Mouse (Mus musculus) liver, embryonic 15.5 days (tissue): ENCODE data around the gene Tesmin. TPM values are rescaled to one million over a fixed set of nuclear protein-coding genes. Genes with fewer than 3 reads are reported as not detected.

Source experiments
- ATAC-seq: fragments of 200-750 bp; cut with Nextera tagmentation; 2 replicates; pipeline ENCODE4 v1.8.0; 2017; ENCODE audit warnings: moderate number of reproducible peaks, mild to moderate bottlenecking, moderate library complexity; ENCODE audit not compliant: insufficient read depth
- H3K27ac ChIP-seq: fragments of 300-500 bp; sonication (generic); replicated peaks from 2 replicates; pipeline ENCODE4 v1.5.1; 2015; ENCODE audit warnings: mild to moderate bottlenecking, inconsistent platforms
- H3K27me3 ChIP-seq: fragments of 300-500 bp; sonication (generic); 2 replicates; pipeline ENCODE4 v1.6.1; 2015; ENCODE audit warnings: mild to moderate bottlenecking, inconsistent platforms
- H3K36me3 ChIP-seq: fragments of 300-500 bp; sonication (generic); replicated peaks from 2 replicates; pipeline ENCODE4 v1.6.1; 2015; ENCODE audit warnings: moderate library complexity, mild to moderate bottlenecking, inconsistent platforms
- H3K4me1 ChIP-seq: fragments of 300-500 bp; sonication (generic); replicated peaks from 2 replicates; pipeline ENCODE4 v1.6.1; 2015; ENCODE audit warnings: inconsistent platforms
- H3K4me2 ChIP-seq: fragments of 300-500 bp; sonication (generic); 2 replicates; pipeline ENCODE4 v1.6.1; 2015; ENCODE audit warnings: moderate library complexity, mild to moderate bottlenecking, inconsistent platforms
- H3K4me3 ChIP-seq: fragments of 300-500 bp; sonication (generic); replicated peaks from 2 replicates; pipeline ENCODE4 v1.5.1; 2015; ENCODE audit warnings: mild to moderate bottlenecking, inconsistent platforms
- H3K9ac ChIP-seq: fragments of 300-500 bp; sonication (generic); 2 replicates; pipeline ENCODE4 v1.6.1; 2015; ENCODE audit warnings: moderate library complexity, mild to moderate bottlenecking, inconsistent platforms
- H3K9me3 ChIP-seq: fragments of 300-500 bp; sonication (generic); replicated peaks from 2 replicates; pipeline ENCODE4 v1.6.1; 2016; ENCODE audit warnings: inconsistent platforms
- WGBS: fragments of 180-500 bp; shearing (Covaris S2); methylation state at CpG from one replicate; pipeline ENCODE4 v1.1.7; 2015; ENCODE audit warnings: mixed read lengths; ENCODE audit not compliant: insufficient replicate concordance; 5-methylcytosine and 5-hydroxymethylcytosine counted together
- polyA plus RNA-seq: library from polyadenylated mRNA; unstranded; fragments of >200 nt; fragmentation: Nextera tagmentation; extraction: Ambion mirVana; gene quantifications from 2 replicates; pipeline ENCODE4 v1.2.1, GENCODE M21; 2015

Gene Tesmin
- polyA plus RNA-seq, 1 experiment from 2014 or later = 0.26 TPM

GRCm38 (mm10) chr19:3441092-3441491, 52.4 kb downstream of the Tesmin start:
- Histone ChIP-seq H3K27me3 (no peaks in the 10 kb centered on the region), H3K9ac (no peak overlapping the region), H3K27ac (no peak overlapping the region), H3K36me3 (no peaks in the 10 kb centered on the region), H3K4me2 (no peak overlapping the region), H3K4me3 (no peak overlapping the region), H3K9me3 (no peaks in the 10 kb centered on the region), H3K4me1 (no peaks in the 10 kb centered on the region; the same call in 1 of the 2 replicates)
- 49% methylated on average over 10 of the region's 10 CpGs for WGBS
- no peak for ATAC-seq

GRCm38 (mm10) chr19:3447348-3447747, 58.7 kb downstream of the Tesmin start:
- Histone ChIP-seq H3K27me3 (no peaks in the 10 kb centered on the region), H3K4me2 (no peak overlapping the region), H3K4me1 (no peaks in the 10 kb centered on the region), H3K36me3 (no peaks in the 10 kb centered on the region), H3K4me3 (no peak overlapping the region), H3K9ac (no peak overlapping the region), H3K9me3 (no peaks in the 10 kb centered on the region), H3K27ac (no peak overlapping the region)
- WGBS = 47% methylated on average over 3 of the region's 3 CpGs
- ATAC-seq = no peak

GRCm38 (mm10) chr19:3449248-3449647, 60.6 kb downstream of the Tesmin start:
- Histone ChIP-seq H3K4me2 (no peak overlapping the region), H3K27ac (no peak overlapping the region), H3K4me1 (no peaks in the 10 kb centered on the region), H3K36me3 (0 out of 2 replicates have a peak, but pooled peaks cover 9% of the 10 kb centered on the region), H3K9me3 (no peaks in the 10 kb centered on the region), H3K27me3 (no peaks in the 10 kb centered on the region), H3K4me3 (no peak overlapping the region), H3K9ac (no peak overlapping the region)
- ATAC-seq = no peak
- 55% methylated on average over 3 of the region's 3 CpGs for WGBS

- WGBS = 83% methylated on average over 3 of the region's 3 CpGs
- Histone ChIP-seq H3K9me3 (no peaks in the 10 kb centered on the region), H3K36me3 (peaks cover 24% of the 10 kb centered on the region), H3K4me2 (no peak overlapping the region), H3K27ac (no peak overlapping the region), H3K9ac (no peak overlapping the region), H3K27me3 (no peaks in the 10 kb centered on the region), H3K4me1 (no peaks in the 10 kb centered on the region), H3K4me3 (no peak overlapping the region)
- no peak for ATAC-seq
Observed at GRCm38 (mm10) chr19:3450714-3451113, 62.1 kb downstream of the Tesmin start.

- 27% methylated on average over 6 of the region's 6 CpGs for WGBS
- Histone ChIP-seq H3K4me2 (no peak overlapping the region), H3K4me1 (no peaks in the 10 kb centered on the region), H3K27me3 (no peaks in the 10 kb centered on the region), H3K27ac (no peak overlapping the region), H3K9ac (no peak overlapping the region), H3K4me3 (no peak overlapping the region), H3K36me3 (peaks cover 28% of the 10 kb centered on the region), H3K9me3 (no peaks in the 10 kb centered on the region)
- no peak for ATAC-seq
Observed at GRCm38 (mm10) chr19:3451170-3451569, 62.5 kb downstream of the Tesmin start.

GRCm38 (mm10) chr19:3451649-3452048, 63.0 kb downstream of the Tesmin start:
- H3K36me3 ChIP-seq = peaks cover 33% of the 10 kb centered on the region
- no peak for ATAC-seq
- H3K27me3 ChIP-seq = no peaks in the 10 kb centered on the region
- H3K4me3 ChIP-seq = no peak overlapping the region
- no peak overlapping the region for H3K9ac ChIP-seq
- H3K4me2 ChIP-seq = no peak overlapping the region
- H3K27ac ChIP-seq = no peak overlapping the region
- H3K4me1 ChIP-seq = no peaks in the 10 kb centered on the region
- H3K9me3 ChIP-seq = no peaks in the 10 kb centered on the region
- WGBS = 47% methylated on average over 6 of the region's 6 CpGs

Other genes with a start within 250 kb of the Tesmin start
- gene Mrpl21, start 106.0 kb upstream of the Tesmin start, polyA plus RNA-seq = 47.8 and 52.7 TPM in 2 replicates
- gene Ighmbp2, start 105.8 kb upstream of the Tesmin start, polyA plus RNA-seq = 2.4 and 2.5 TPM in 2 replicates
- gene Cpt1a, start 66.5 kb upstream of the Tesmin start, polyA plus RNA-seq = 5.8 and 6.8 TPM in 2 replicates
- gene Gal, start 25.7 kb downstream of the Tesmin start, polyA plus RNA-seq = 0.12 and 0.15 TPM in 2 replicates
- 22.4 and 24.6 TPM in 2 replicates for gene Ppp6r3, start 186.9 kb downstream of the Tesmin start, polyA plus RNA-seq